Mouse (Mus musculus): ENCODE results near the gene Prss8. TPM values are rescaled to one million over a fixed set of nuclear protein-coding genes. Genes with fewer than 3 reads are reported as not detected.
"Not testable (repeated sequence)": the region's sequence is repeated elsewhere in the genome, so short reads cannot be mapped to it uniquely, and the experiment has no call there.

Prss8 gene
- polyA plus RNA-seq, 1 experiment from 2014 or later = 5.0 TPM

GRCm38 (mm10) chr7:127942097-127942496 is 12.2 kb upstream of the Prss8 start:
- H3K4me2 ChIP-seq; H3K4me3 ChIP-seq (replicated peaks); H3K9ac ChIP-seq (replicated peaks); H3K4me1 ChIP-seq (replicated peaks); H3K36me3 ChIP-seq; ATAC-seq (ENCODE audit: insufficient number of reproducible peaks, insufficient read depth, low FRiP score, low TSS enrichment, low read depth); H3K9me3 ChIP-seq; H3K27ac ChIP-seq: not testable (repeated sequence)
- 50% methylated on average over 2 of the region's 2 CpGs for WGBS
- H3K27me3 ChIP-seq = peaks cover 42% of the 10 kb centered on the region

DNA sequence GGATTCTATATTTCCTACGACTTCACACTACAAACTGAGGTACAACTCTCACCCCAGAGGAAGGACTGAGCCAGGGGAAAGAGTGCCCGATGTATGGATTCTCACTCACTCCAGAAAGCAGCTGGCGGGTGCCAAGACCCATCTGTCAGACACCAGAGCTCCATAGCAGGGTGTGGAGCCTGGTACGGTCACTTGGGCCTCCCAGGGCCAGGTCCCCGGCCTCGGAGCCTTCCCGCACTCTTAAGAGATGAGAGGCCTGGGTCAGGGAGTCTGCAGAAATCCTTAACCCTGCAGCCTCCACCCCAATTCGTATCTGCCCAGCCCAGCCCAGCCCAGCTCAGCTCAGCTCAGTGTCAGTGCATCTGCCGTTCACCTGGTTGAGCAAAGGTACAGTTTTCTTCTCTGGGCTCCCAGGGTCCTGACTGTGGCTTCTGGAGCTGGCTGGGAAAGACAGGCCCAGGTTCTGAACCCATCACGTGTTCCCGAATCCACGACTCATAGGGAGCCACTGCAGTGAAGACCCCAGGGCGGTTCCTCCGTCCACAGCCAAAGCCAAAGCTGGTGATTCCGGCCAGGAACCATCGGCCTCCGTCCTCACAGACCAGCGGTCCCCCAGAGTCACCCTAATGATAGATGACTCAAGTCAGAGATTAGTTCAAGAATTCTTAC is 6.4 kb upstream of the Prss8 start:
- whole genome bisulfite sequencing = 57% methylated on average over 18 of the region's 18 CpGs
- Histone ChIP-seq H3K9ac (replicated peaks) (peak overlapping the region; percentile 81), H3K4me3 (replicated peaks) (peak overlapping the region; percentile 66), H3K27me3 (peaks cover 5% of the 10 kb centered on the region), H3K27ac (no peak overlapping the region), H3K9me3 (no peaks in the 10 kb centered on the region), H3K4me1 (replicated peaks) (peaks cover 20% of the 10 kb centered on the region), H3K4me2 (peak overlapping the region; percentile 90), H3K36me3 (no peaks in the 10 kb centered on the region)
- no peak; the same call in 1 of the 2 replicates for ATAC-seq (ENCODE audit: insufficient number of reproducible peaks, insufficient read depth, low FRiP score, low TSS enrichment, low read depth)

- ATAC-seq (ENCODE audit: insufficient number of reproducible peaks, insufficient read depth, low FRiP score, low TSS enrichment, low read depth) = peak; percentile 12; the same call in 1 of the 2 replicates
- Histone ChIP-seq H3K27ac (peak overlapping the region; percentile 51; the same call in 1 of the 2 replicates), H3K4me3 (replicated peaks) (peak overlapping the region; percentile 66), H3K36me3 (no peaks in the 10 kb centered on the region), H3K27me3 (peaks cover 6% of the 10 kb centered on the region), H3K4me1 (replicated peaks) (peaks cover 22% of the 10 kb centered on the region), H3K4me2 (peak overlapping the region; percentile 90), H3K9me3 (no peaks in the 10 kb centered on the region), H3K9ac (replicated peaks) (peak overlapping the region; percentile 81)
- 2% methylated on average over 37 of the region's 38 CpGs for WGBS
These were observed 5.8 kb upstream of the Prss8 start for GRCm38 (mm10) chr7:127935748-127936159.

- WGBS = 7% methylated on average over 31 of the region's 32 CpGs
- peak overlapping the region; percentile 66 for H3K4me3 ChIP-seq (replicated peaks)
- H3K9me3 ChIP-seq = no peaks in the 10 kb centered on the region
- peak; percentile 90 for ATAC-seq (ENCODE audit: insufficient number of reproducible peaks, insufficient read depth, low FRiP score, low TSS enrichment, low read depth)
- peaks cover 11% of the 10 kb centered on the region for H3K27me3 ChIP-seq
- peak overlapping the region; percentile 90 for H3K4me2 ChIP-seq
- H3K9ac ChIP-seq (replicated peaks) = peak overlapping the region; percentile 81
- H3K36me3 ChIP-seq = no peaks in the 10 kb centered on the region
- peak overlapping the region; percentile 51; the same call in 1 of the 2 replicates for H3K27ac ChIP-seq
- peaks cover 22% of the 10 kb centered on the region for H3K4me1 ChIP-seq (replicated peaks)
These were observed 5.3 kb upstream of the Prss8 start for GRCm38 (mm10) chr7:127935028-127935722.

DNA sequence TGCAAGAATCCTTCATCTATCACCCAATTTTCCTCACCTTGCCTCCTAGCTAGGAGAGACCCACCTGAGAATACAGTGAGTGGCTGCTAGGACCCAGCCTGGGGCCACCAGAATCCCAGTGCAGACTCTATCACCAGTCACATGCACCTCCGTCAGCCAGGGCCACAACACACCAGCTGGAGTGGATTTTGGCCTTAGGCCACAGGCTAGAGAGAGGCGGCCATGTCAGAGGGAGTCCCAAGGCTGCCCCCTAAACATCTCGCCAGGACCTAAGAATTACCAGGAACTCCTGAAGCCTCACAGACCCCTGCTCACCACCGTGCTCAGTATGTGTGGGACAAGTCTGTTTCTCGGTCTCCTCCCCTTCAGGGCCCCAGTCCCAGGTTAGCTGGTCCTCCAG is 4.2 kb upstream of the Prss8 start:
- Histone ChIP-seq H3K9ac (replicated peaks) (no peak overlapping the region; the same call in 1 of the 2 replicates), H3K27ac (no peak overlapping the region), H3K36me3 (no peaks in the 10 kb centered on the region), H3K27me3 (peaks cover 22% of the 10 kb centered on the region), H3K4me2 (no peak overlapping the region), H3K9me3 (no peaks in the 10 kb centered on the region), H3K4me3 (replicated peaks) (no peak overlapping the region), H3K4me1 (replicated peaks) (peaks cover 32% of the 10 kb centered on the region)
- ATAC-seq (ENCODE audit: insufficient number of reproducible peaks, insufficient read depth, low FRiP score, low TSS enrichment, low read depth) = no peak
- WGBS = 86% methylated on average over 5 of the region's 5 CpGs

DNA sequence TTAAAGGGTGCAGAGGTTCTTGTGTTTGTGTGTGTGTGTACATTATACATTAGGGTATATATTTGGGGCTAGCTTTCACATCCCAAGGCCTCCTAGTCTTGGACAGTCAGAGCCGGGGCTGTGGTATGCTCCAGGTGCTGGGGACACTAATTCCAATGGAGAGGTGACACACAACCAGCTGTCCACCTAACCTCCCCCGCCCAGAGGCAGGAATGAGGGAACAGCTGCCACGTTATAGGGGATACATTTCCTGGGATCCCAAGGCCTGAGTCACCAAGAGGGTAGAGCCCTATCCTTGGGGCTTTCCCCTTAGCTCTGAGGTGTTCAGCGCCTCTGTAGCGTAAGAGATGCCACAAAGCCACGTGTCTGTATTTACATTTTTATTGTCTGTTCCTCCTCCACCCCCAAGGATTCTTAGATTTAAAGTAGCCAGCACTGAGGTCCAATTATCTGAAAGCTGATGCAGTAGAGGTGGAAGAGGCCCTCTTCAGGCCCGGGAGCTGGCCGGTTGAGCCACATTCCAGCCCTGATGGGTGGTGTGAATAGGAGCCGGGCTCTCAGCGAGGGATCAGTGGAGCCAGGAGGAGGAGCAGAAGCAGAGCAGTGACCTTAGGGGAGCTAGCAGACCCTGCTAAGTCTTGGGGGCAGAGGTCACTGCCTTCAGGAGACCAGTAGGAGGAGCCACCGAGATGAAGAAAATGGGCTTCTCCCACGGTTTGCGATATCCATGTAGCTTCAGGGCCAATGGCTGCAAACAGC is 2.5 kb upstream of the Prss8 start:
- H3K4me1 ChIP-seq (replicated peaks) = peaks cover 35% of the 10 kb centered on the region

GRCm38 (mm10) chr7:127931351-127932135 is 1.6 kb upstream of the Prss8 start:
- 50% methylated on average over 13 of the region's 13 CpGs for WGBS
- peaks cover 40% of the 10 kb centered on the region for H3K27me3 ChIP-seq
- peaks cover 11% of the 10 kb centered on the region; the same call in 1 of the 2 replicates for H3K36me3 ChIP-seq
- H3K9ac ChIP-seq (replicated peaks) = no peak overlapping the region
- H3K4me3 ChIP-seq (replicated peaks) = no peak overlapping the region
- 0 out of 2 replicates have a peak overlapping the region, but pooled peaks have one; percentile 25 for H3K27ac ChIP-seq
- no peak for ATAC-seq (ENCODE audit: insufficient number of reproducible peaks, insufficient read depth, low FRiP score, low TSS enrichment, low read depth)
- H3K9me3 ChIP-seq = no peaks in the 10 kb centered on the region
- H3K4me1 ChIP-seq (replicated peaks) = peaks cover 35% of the 10 kb centered on the region
- no peak overlapping the region for H3K4me2 ChIP-seq

More for the DNA sequence above, 2.5 kb upstream of the Prss8 start:
- Histone ChIP-seq H3K9me3 (no peaks in the 10 kb centered on the region), H3K36me3 (0 out of 2 replicates have a peak, but pooled peaks cover 3% of the 10 kb centered on the region), H3K4me2 (no peak overlapping the region), H3K9ac (replicated peaks) (no peak overlapping the region), H3K27me3 (peaks cover 38% of the 10 kb centered on the region), H3K27ac (0 out of 2 replicates have a peak overlapping the region, but pooled peaks have one; percentile 25), H3K4me3 (replicated peaks) (no peak overlapping the region)
- 23% methylated on average over 13 of the region's 13 CpGs for WGBS
- no peak for ATAC-seq (ENCODE audit: insufficient number of reproducible peaks, insufficient read depth, low FRiP score, low TSS enrichment, low read depth)

DNA sequence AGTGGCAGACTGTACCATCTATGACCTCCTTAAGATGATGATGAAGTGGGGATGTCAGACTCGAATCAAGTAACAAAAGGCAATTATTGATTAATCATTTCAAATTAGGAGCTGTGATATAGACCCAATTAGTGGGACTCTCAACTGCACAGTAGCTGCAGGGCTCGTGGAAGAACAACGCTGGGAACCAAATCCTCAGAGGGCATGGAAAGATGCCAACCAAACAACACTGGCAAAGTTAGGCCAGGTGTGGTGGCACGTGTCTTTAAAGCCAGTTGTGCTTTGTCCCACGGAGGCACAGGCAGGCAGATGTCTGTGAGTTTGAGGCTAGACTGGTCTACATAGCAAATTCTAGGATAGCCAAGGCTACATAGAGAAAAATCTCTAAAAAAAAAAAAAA is 732 bp upstream of the Prss8 start:
- no peak overlapping the region for H3K27ac ChIP-seq
- no peak overlapping the region for H3K4me2 ChIP-seq
- H3K27me3 ChIP-seq = peaks cover 36% of the 10 kb centered on the region
- H3K4me1 ChIP-seq (replicated peaks) = peaks cover 28% of the 10 kb centered on the region
- ATAC-seq (ENCODE audit: insufficient number of reproducible peaks, insufficient read depth, low FRiP score, low TSS enrichment, low read depth) = no peak
- peaks cover 20% of the 10 kb centered on the region for H3K36me3 ChIP-seq
- 77% methylated on average over 5 of the region's 5 CpGs for WGBS
- no peak overlapping the region for H3K9ac ChIP-seq (replicated peaks)
- H3K4me3 ChIP-seq (replicated peaks) = no peak overlapping the region
- H3K9me3 ChIP-seq = no peaks in the 10 kb centered on the region

DNA sequence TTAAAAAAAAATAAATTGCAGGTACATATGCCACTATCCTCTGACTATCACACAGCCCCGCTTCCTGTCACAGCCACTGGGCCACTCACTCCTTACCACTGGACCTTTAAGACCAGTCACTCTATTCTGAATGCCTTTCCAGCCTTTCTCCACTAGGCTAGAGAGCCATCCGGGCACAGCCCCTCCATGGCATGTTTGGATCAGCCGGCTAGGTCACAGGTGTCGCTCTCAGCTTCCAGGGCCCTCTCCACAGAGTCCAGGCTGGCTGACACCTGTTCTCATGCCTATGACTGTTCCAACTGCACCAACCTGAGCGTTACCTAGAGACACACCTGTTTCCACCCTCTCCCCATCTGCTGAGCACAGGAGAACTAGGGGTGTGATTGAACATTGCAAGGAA is 1.3 kb downstream of the Prss8 start:
- WGBS = 45% methylated on average over 5 of the region's 5 CpGs
- H3K4me2 ChIP-seq = peak overlapping the region; percentile 58
- H3K9ac ChIP-seq (replicated peaks) = no peak overlapping the region

GRCm38 (mm10) chr7:127927726-127928125 is 2.2 kb downstream of the Prss8 start:
- Histone ChIP-seq H3K36me3 (peaks cover 49% of the 10 kb centered on the region), H3K4me3 (replicated peaks) (no peak overlapping the region), H3K9ac (replicated peaks) (no peak overlapping the region), H3K27me3 (peaks cover 36% of the 10 kb centered on the region), H3K4me2 (no peak overlapping the region), H3K4me1 (replicated peaks) (peaks cover 21% of the 10 kb centered on the region), H3K27ac (no peak overlapping the region), H3K9me3 (no peaks in the 10 kb centered on the region)
- WGBS = 85% methylated on average over 11 of the region's 11 CpGs
- no peak for ATAC-seq (ENCODE audit: insufficient number of reproducible peaks, insufficient read depth, low FRiP score, low TSS enrichment, low read depth)

More for the DNA sequence above, 1.3 kb downstream of the Prss8 start:
- Histone ChIP-seq H3K27ac (no peak overlapping the region), H3K36me3 (peaks cover 41% of the 10 kb centered on the region), H3K9me3 (no peaks in the 10 kb centered on the region), H3K4me1 (replicated peaks) (peaks cover 21% of the 10 kb centered on the region), H3K4me3 (replicated peaks) (peak overlapping the region; percentile 37; the same call in 1 of the 2 replicates), H3K27me3 (peaks cover 36% of the 10 kb centered on the region)
- ATAC-seq (ENCODE audit: insufficient number of reproducible peaks, insufficient read depth, low FRiP score, low TSS enrichment, low read depth) = no peak
